Mouse (Mus musculus) limb, embryonic 13.5 days (tissue): ENCODE results near the gene Ggt5. TPM values are rescaled to one million over a fixed set of nuclear protein-coding genes. Genes with fewer than 3 reads are reported as not detected.
A peak's percentile ranks its signal among the peaks of the same experiment; 100 is the strongest.
"Not testable (repeated sequence)": the region's sequence is repeated elsewhere in the genome, so short reads cannot be mapped to it uniquely, and the experiment has no call there.

ENCODE experiments used
- ATAC-seq: fragments of 200-750 bp; cut with Nextera tagmentation; 2 replicates; pipeline ENCODE4 v1.8.0; 2017; ENCODE audit warnings: low read depth, moderate number of reproducible peaks, moderate TSS enrichment; ENCODE audit not compliant: low FRiP score
- H3K27ac ChIP-seq: fragments of 300-500 bp; sonication (generic); 2 replicates; pipeline ENCODE4 v1.5.1; 2015; ENCODE audit warnings: inconsistent platforms, mild to moderate bottlenecking, moderate library complexity
- H3K27me3 ChIP-seq: fragments of 300-500 bp; sonication (generic); 2 replicates; pipeline ENCODE4 v1.6.1; 2015; ENCODE audit warnings: mild to moderate bottlenecking, inconsistent platforms
- H3K36me3 ChIP-seq: fragments of 300-500 bp; sonication (generic); 2 replicates; pipeline ENCODE4 v1.6.1; 2015; ENCODE audit warnings: inconsistent platforms, mild to moderate bottlenecking, moderate library complexity
- H3K4me1 ChIP-seq: fragments of 300-500 bp; sonication (generic); 2 replicates; pipeline ENCODE4 v1.6.1; 2015; ENCODE audit warnings: inconsistent platforms
- H3K4me2 ChIP-seq: fragments of 300-500 bp; sonication (generic); replicated peaks from 2 replicates; pipeline ENCODE4 v1.6.1; 2015; ENCODE audit warnings: inconsistent platforms, mild to moderate bottlenecking, moderate library complexity
- H3K4me3 ChIP-seq: fragments of 300-500 bp; sonication (generic); 2 replicates; pipeline ENCODE4 v1.5.1; 2015; ENCODE audit warnings: moderate library complexity, mild to moderate bottlenecking, inconsistent platforms
- H3K9ac ChIP-seq: fragments of 300-500 bp; sonication (generic); 2 replicates; pipeline ENCODE4 v1.6.1; 2015; ENCODE audit warnings: mild to moderate bottlenecking, inconsistent platforms
- H3K9me3 ChIP-seq: fragments of 300-500 bp; sonication (generic); 2 replicates; pipeline ENCODE4 v1.6.1; 2016; ENCODE audit warnings: inconsistent platforms
- WGBS: fragments of 180-500 bp; shearing (Covaris S2); methylation state at CpG from one replicate; pipeline ENCODE4 v1.1.7; 2015; 5-methylcytosine and 5-hydroxymethylcytosine counted together
- polyA plus RNA-seq: library from polyadenylated mRNA; unstranded; fragments of >200 nt; fragmentation: Nextera tagmentation; extraction: Ambion mirVana; gene quantifications from 2 replicates; pipeline ENCODE4 v1.2.1, GENCODE M21; 2015

Gene Ggt5
- polyA plus RNA-seq, 1 experiment from 2014 or later, result 1.7 TPM

- ATAC-seq, result peak; percentile 37; the same call in 1 of the 2 replicates
- H3K27ac ChIP-seq, result no peak within 1 kb of the TSS
- WGBS, result under 1% methylated on average over 67 of the region's 75 CpGs
Measured at GRCm38 (mm10) chr10:75559676-75560548, 29.2 kb upstream of the Ggt5 start, which contains the start of gene Lrrc75b. Gene Lrrc75b (minus strand): TSS chr10:75560330.

GRCm38 (mm10) chr10:75560549-75560899, 28.6 kb upstream of the Ggt5 start:
- Histone ChIP-seq H3K9me3 (no peaks in the 10 kb centered on the region), H3K4me1 (peaks cover 43% of the 10 kb centered on the region), H3K27ac (no peak overlapping the region), H3K9ac (peak overlapping the region; percentile 19; the same call in 1 of the 2 replicates), H3K27me3 (peaks cover 46% of the 10 kb centered on the region), H3K4me3 (peak overlapping the region; percentile 67), H3K4me2 (peak overlapping the region; percentile 99), H3K36me3 (no peaks in the 10 kb centered on the region)
- peak; percentile 1; the same call in 1 of the 2 replicates for ATAC-seq
- WGBS, result 7% methylated on average over 6 of the region's 6 CpGs

More at GRCm38 (mm10) chr10:75559676-75560548, 29.2 kb upstream of the Ggt5 start, which contains the start of gene Lrrc75b:
- Histone ChIP-seq H3K4me3 (peak within 1 kb of the TSS; percentile 67), H3K27me3 (peaks cover 46% of the 10 kb centered on the region), H3K4me1 (peaks cover 43% of the 10 kb centered on the region), H3K9me3 (no peaks in the 10 kb centered on the region), H3K9ac (peak within 1 kb of the TSS; percentile 79), H3K4me2 (peak within 1 kb of the TSS; percentile 99), H3K36me3 (no peaks in the 10 kb centered on the region)

- H3K27ac ChIP-seq, result no peak within 1 kb of the TSS
- H3K9ac ChIP-seq, result peak within 1 kb of the TSS; percentile 19; the same call in 1 of the 2 replicates
- H3K4me3 ChIP-seq, result peak within 1 kb of the TSS; percentile 67
- 56% methylated on average over 10 of the region's 10 CpGs for WGBS
- peaks cover 46% of the 10 kb centered on the region for H3K27me3 ChIP-seq
- H3K4me1 ChIP-seq, result peaks cover 36% of the 10 kb centered on the region
- no peaks in the 10 kb centered on the region for H3K36me3 ChIP-seq
- H3K9me3 ChIP-seq, result no peaks in the 10 kb centered on the region
- ATAC-seq, result no peak
- peak within 1 kb of the TSS; percentile 99 for H3K4me2 ChIP-seq
Measured at GRCm38 (mm10) chr10:75561071-75561654, 28.0 kb upstream of the Ggt5 start, which contains the start of gene Ggt1. Gene Ggt1 (plus strand): TSS chr10:75561604.

- Histone ChIP-seq H3K9me3 (no peaks in the 10 kb centered on the region), H3K4me3 (no peak overlapping the region), H3K27me3 (peaks cover 45% of the 10 kb centered on the region), H3K9ac (no peak overlapping the region), H3K4me2 (no peak overlapping the region), H3K4me1 (peaks cover 26% of the 10 kb centered on the region), H3K36me3 (no peaks in the 10 kb centered on the region), H3K27ac (no peak overlapping the region)
- no peak for ATAC-seq
- WGBS, result 87% methylated on average over 8 of the region's 8 CpGs
Measured at GRCm38 (mm10) chr10:75562596-75562995, 26.5 kb upstream of the Ggt5 start.

- no peak for ATAC-seq
- Histone ChIP-seq H3K4me2 (no peak overlapping the region), H3K9me3 (no peaks in the 10 kb centered on the region), H3K27ac (no peak overlapping the region), H3K9ac (no peak overlapping the region), H3K4me3 (no peak overlapping the region), H3K36me3 (no peaks in the 10 kb centered on the region), H3K27me3 (peaks cover 30% of the 10 kb centered on the region), H3K4me1 (peaks cover 17% of the 10 kb centered on the region)
- 82% methylated on average over 12 of the region's 12 CpGs for WGBS
Measured at GRCm38 (mm10) chr10:75564687-75565265, 24.4 kb upstream of the Ggt5 start.

- no peak for ATAC-seq
- 67% methylated on average over 6 of the region's 6 CpGs for WGBS
- H3K4me2 ChIP-seq, result no peak overlapping the region
Measured at GRCm38 (mm10) chr10:75565436-75565835, 23.7 kb upstream of the Ggt5 start.

GRCm38 (mm10) chr10:75565906-75566305, 23.2 kb upstream of the Ggt5 start:
- Histone ChIP-seq H3K4me1 (0 out of 2 replicates have a peak, but pooled peaks cover 6% of the 10 kb centered on the region), H3K36me3 (no peaks in the 10 kb centered on the region), H3K27me3 (peaks cover 18% of the 10 kb centered on the region), H3K9me3 (no peaks in the 10 kb centered on the region), H3K27ac (no peak overlapping the region), H3K4me3 (no peak overlapping the region), H3K4me2 (no peak overlapping the region), H3K9ac (no peak overlapping the region)
- 76% methylated on average over 7 of the region's 7 CpGs for WGBS
- ATAC-seq, result no peak

More at GRCm38 (mm10) chr10:75565436-75565835, 23.7 kb upstream of the Ggt5 start:
- Histone ChIP-seq H3K9ac (no peak overlapping the region), H3K4me3 (no peak overlapping the region), H3K36me3 (no peaks in the 10 kb centered on the region), H3K27me3 (peaks cover 23% of the 10 kb centered on the region), H3K9me3 (no peaks in the 10 kb centered on the region), H3K27ac (no peak overlapping the region), H3K4me1 (peaks cover 11% of the 10 kb centered on the region)

- Histone ChIP-seq H3K9ac (no peak overlapping the region), H3K4me3 (no peak overlapping the region), H3K4me2 (no peak overlapping the region), H3K4me1 (0 out of 2 replicates have a peak, but pooled peaks cover 6% of the 10 kb centered on the region), H3K36me3 (no peaks in the 10 kb centered on the region), H3K9me3 (no peaks in the 10 kb centered on the region), H3K27me3 (peaks cover 14% of the 10 kb centered on the region), H3K27ac (no peak overlapping the region)
- WGBS, result 69% methylated on average over 5 of the region's 5 CpGs
- ATAC-seq, result no peak
Measured at GRCm38 (mm10) chr10:75566321-75566720, 22.8 kb upstream of the Ggt5 start.

- not testable (repeated sequence) for H3K27ac ChIP-seq, H3K36me3 ChIP-seq, ATAC-seq, H3K4me3 ChIP-seq, H3K27me3 ChIP-seq, H3K9me3 ChIP-seq, H3K9ac ChIP-seq, H3K4me1 ChIP-seq, H3K4me2 ChIP-seq
- WGBS, result 82% methylated on average over 2 of the region's 2 CpGs
Measured at GRCm38 (mm10) chr10:75566765-75567164, 22.4 kb upstream of the Ggt5 start.

- no peak for ATAC-seq
- peaks cover 4% of the 10 kb centered on the region; the same call in 1 of the 2 replicates for H3K27me3 ChIP-seq
- 43% methylated on average over 5 of the region's 5 CpGs for WGBS
- H3K9me3 ChIP-seq, result no peaks in the 10 kb centered on the region
- no peaks in the 10 kb centered on the region for H3K36me3 ChIP-seq
- H3K4me1 ChIP-seq, result 0 out of 2 replicates have a peak, but pooled peaks cover 6% of the 10 kb centered on the region
- H3K9ac ChIP-seq, result no peak overlapping the region
- no peak overlapping the region for H3K4me2 ChIP-seq
- no peak overlapping the region for H3K4me3 ChIP-seq
- H3K27ac ChIP-seq, result no peak overlapping the region
Measured at GRCm38 (mm10) chr10:75568029-75568428, 21.1 kb upstream of the Ggt5 start.

- ATAC-seq, result no peak
- 8% methylated on average over 11 of the region's 11 CpGs for WGBS
Measured at GRCm38 (mm10) chr10:75568441-75568840, 20.7 kb upstream of the Ggt5 start.

GRCm38 (mm10) chr10:75568851-75569250, 20.3 kb upstream of the Ggt5 start:
- Histone ChIP-seq H3K27me3 (peaks cover 4% of the 10 kb centered on the region; the same call in 1 of the 2 replicates), H3K4me2 (no peak overlapping the region), H3K4me1 (0 out of 2 replicates have a peak, but pooled peaks cover 6% of the 10 kb centered on the region), H3K27ac (no peak overlapping the region), H3K4me3 (no peak overlapping the region), H3K9ac (no peak overlapping the region), H3K36me3 (no peaks in the 10 kb centered on the region), H3K9me3 (no peaks in the 10 kb centered on the region)
- WGBS, result 25% methylated on average over 4 of the region's 4 CpGs
- no peak for ATAC-seq

More at GRCm38 (mm10) chr10:75568441-75568840, 20.7 kb upstream of the Ggt5 start:
- H3K4me3 ChIP-seq, result no peak overlapping the region
- peak overlapping the region; percentile 23; the same call in 1 of the 2 replicates for H3K4me2 ChIP-seq
- peaks cover 4% of the 10 kb centered on the region; the same call in 1 of the 2 replicates for H3K27me3 ChIP-seq
- H3K4me1 ChIP-seq, result 0 out of 2 replicates have a peak, but pooled peaks cover 6% of the 10 kb centered on the region
- H3K27ac ChIP-seq, result no peak overlapping the region
- no peaks in the 10 kb centered on the region for H3K36me3 ChIP-seq
- H3K9ac ChIP-seq, result no peak overlapping the region
- H3K9me3 ChIP-seq, result no peaks in the 10 kb centered on the region
